Mouse (Mus musculus): ENCODE data around the gene Krt42. TPM values are rescaled to one million over a fixed set of nuclear protein-coding genes. Genes with fewer than 3 reads are reported as not detected.

The Krt42 gene
- total and polyA plus RNA-seq, 2 experiments from 2014 or later: 0.27 TPM; not detected in 1

- Histone ChIP-seq H3K27ac (ENCODE audit: low read depth, low read length) (no peak overlapping the region), H3K4me2 (ENCODE audit: low read depth, low read length, poor library complexity, severe bottlenecking) (no peak overlapping the region), H3K4me3 (ENCODE audit: low read depth, low read length) (no peak overlapping the region), H3K9me3 (ENCODE audit: low read length) (no peaks in the 10 kb centered on the region), H3K4me1 (ENCODE audit: insufficient read depth, low read length) (no peaks in the 10 kb centered on the region), H3K9ac (replicated peaks; ENCODE audit: low read length, poor library complexity, severe bottlenecking) (no peak overlapping the region), H3K27me3 (ENCODE audit: insufficient read depth, low read length) (no peaks in the 10 kb centered on the region), H3K36me3 (ENCODE audit: insufficient read depth, low read length) (no peaks in the 10 kb centered on the region)
- ATAC-seq (ENCODE audit: low FRiP score) (no peak), DNase-seq (ENCODE audit: low spot score) (no peak)
- TF ChIP-seq CTCF (IDR thresholded peaks at IDR 0.05): no peak
- WGBS: 48% methylated on average over 10 of the region's 10 CpGs
These were observed 17.4 kb upstream of the Krt42 start for GRCm38 (mm10) chr11:100287024-100287423.

GRCm38 (mm10) chr11:100284988-100285387, 15.3 kb upstream of the Krt42 start:
- Histone ChIP-seq H3K4me1 (ENCODE audit: insufficient read depth, low read length) (no peaks in the 10 kb centered on the region), H3K4me2 (ENCODE audit: low read depth, low read length, poor library complexity, severe bottlenecking) (no peak overlapping the region), H3K27ac (ENCODE audit: low read depth, low read length) (no peak overlapping the region), H3K4me3 (ENCODE audit: low read depth, low read length) (no peak overlapping the region), H3K9me3 (ENCODE audit: low read length) (no peaks in the 10 kb centered on the region), H3K9ac (replicated peaks; ENCODE audit: low read length, poor library complexity, severe bottlenecking) (no peak overlapping the region), H3K27me3 (ENCODE audit: insufficient read depth, low read length) (no peaks in the 10 kb centered on the region), H3K36me3 (ENCODE audit: insufficient read depth, low read length) (no peaks in the 10 kb centered on the region)
- no peak for TF ChIP-seq CTCF (IDR thresholded peaks at IDR 0.05)
- WGBS: 93% methylated on average over 4 of the region's 4 CpGs
- DNase-seq (ENCODE audit: low spot score): no peak
- no peak for ATAC-seq (ENCODE audit: low FRiP score)

GRCm38 (mm10) chr11:100282549-100282948, 12.9 kb upstream of the Krt42 start:
- peak; percentile 81 for TF ChIP-seq CTCF (IDR thresholded peaks at IDR 0.05)
- 22% methylated on average over 10 of the region's 10 CpGs for WGBS
- 0 out of 2 replicates have a peak, but pooled peaks have one; percentile 21 for ATAC-seq (ENCODE audit: low FRiP score)
- Histone ChIP-seq H3K4me3 (ENCODE audit: low read depth, low read length) (no peak overlapping the region), H3K4me2 (ENCODE audit: low read depth, low read length, poor library complexity, severe bottlenecking) (no peak overlapping the region), H3K27me3 (ENCODE audit: insufficient read depth, low read length) (no peaks in the 10 kb centered on the region), H3K36me3 (ENCODE audit: insufficient read depth, low read length) (no peaks in the 10 kb centered on the region), H3K4me1 (ENCODE audit: insufficient read depth, low read length) (no peaks in the 10 kb centered on the region), H3K9ac (replicated peaks; ENCODE audit: low read length, poor library complexity, severe bottlenecking) (no peak overlapping the region), H3K9me3 (ENCODE audit: low read length) (no peaks in the 10 kb centered on the region), H3K27ac (ENCODE audit: low read depth, low read length) (no peak overlapping the region)
- DNase-seq (ENCODE audit: low spot score): peak; percentile 58

GRCm38 (mm10) chr11:100281596-100282544, 12.2 kb upstream of the Krt42 start:
- peak; percentile 88 for DNase-seq (ENCODE audit: low spot score)
- no peak overlapping the region for H3K27ac ChIP-seq (ENCODE audit: low read depth, low read length)
- TF ChIP-seq CTCF (IDR thresholded peaks at IDR 0.05): peak; percentile 97
- no peaks in the 10 kb centered on the region for H3K36me3 ChIP-seq (ENCODE audit: insufficient read depth, low read length)
- peak; percentile 42; the same call in 1 of the 2 replicates for ATAC-seq (ENCODE audit: low FRiP score)
- 21% methylated on average over 11 of the region's 11 CpGs for WGBS
- H3K4me1 ChIP-seq (ENCODE audit: insufficient read depth, low read length): no peaks in the 10 kb centered on the region
- H3K27me3 ChIP-seq (ENCODE audit: insufficient read depth, low read length): no peaks in the 10 kb centered on the region
- H3K9ac ChIP-seq (replicated peaks; ENCODE audit: low read length, poor library complexity, severe bottlenecking): no peak overlapping the region
- H3K4me3 ChIP-seq (ENCODE audit: low read depth, low read length): no peak overlapping the region
- H3K4me2 ChIP-seq (ENCODE audit: low read depth, low read length, poor library complexity, severe bottlenecking): no peak overlapping the region
- H3K9me3 ChIP-seq (ENCODE audit: low read length): no peaks in the 10 kb centered on the region

- WGBS: 61% methylated on average over 5 of the region's 5 CpGs
- Histone ChIP-seq H3K36me3 (ENCODE audit: insufficient read depth, low read length) (no peaks in the 10 kb centered on the region), H3K9me3 (ENCODE audit: low read length) (no peaks in the 10 kb centered on the region), H3K4me1 (ENCODE audit: insufficient read depth, low read length) (no peaks in the 10 kb centered on the region), H3K4me2 (ENCODE audit: low read depth, low read length, poor library complexity, severe bottlenecking) (no peak overlapping the region), H3K27ac (ENCODE audit: low read depth, low read length) (no peak overlapping the region), H3K4me3 (ENCODE audit: low read depth, low read length) (no peak overlapping the region), H3K27me3 (ENCODE audit: insufficient read depth, low read length) (no peaks in the 10 kb centered on the region), H3K9ac (replicated peaks; ENCODE audit: low read length, poor library complexity, severe bottlenecking) (no peak overlapping the region)
- ATAC-seq (ENCODE audit: low FRiP score) (no peak), DNase-seq (ENCODE audit: low spot score) (no peak)
- TF ChIP-seq CTCF (IDR thresholded peaks at IDR 0.05): no peak
These were observed 9.1 kb upstream of the Krt42 start for GRCm38 (mm10) chr11:100278759-100279158.
